Mouse (Mus musculus): ENCODE results near the gene Csrp3.

DNA sequence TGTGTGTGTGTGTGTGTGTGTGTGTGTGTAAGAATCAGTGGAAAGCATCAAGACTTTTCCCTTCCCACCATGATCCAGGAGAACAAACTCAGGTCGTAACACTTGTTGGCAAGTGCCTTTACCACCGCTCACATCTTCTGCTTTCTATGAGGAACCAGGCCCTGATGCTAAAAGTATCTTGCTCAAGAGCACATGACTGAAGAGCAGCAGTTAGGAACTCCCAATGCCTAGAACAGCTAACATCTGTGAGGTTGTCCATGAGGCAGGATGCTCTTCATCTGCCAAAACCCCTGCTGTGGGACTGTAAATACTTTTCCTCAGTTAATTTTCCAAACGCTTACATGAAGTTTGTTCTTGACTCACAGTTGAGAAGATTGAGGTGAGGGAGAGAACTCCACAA is 59.5 kb downstream of the Csrp3 start:
- TF ChIP-seq UBTF (IDR thresholded peaks at IDR 0.05; ENCODE audit: borderline replicate concordance, insufficient read depth, low read depth, low read length), result no peak
- TF ChIP-seq POLR2A (IDR thresholded peaks at IDR 0.05; ENCODE audit: control insufficient read depth in 1 of 2, insufficient read depth in 1 of 2, low read depth in 1 of 2, low read length in 2 of 2, poor library complexity in 1 of 2), result no peak
- TF ChIP-seq CTCF (IDR thresholded peaks at IDR 0.05 in 2 of 3, conservative IDR thresholded peaks at IDR 0.05 in 1 of 3; ENCODE audit: control insufficient read depth in 1 of 3, insufficient read depth in 1 of 3, low read depth in 2 of 3, low read length in 3 of 3, poor library complexity in 1 of 3, severe bottlenecking in 1 of 3), result no peak
- TF ChIP-seq BHLHE40 (IDR thresholded peaks at IDR 0.05; ENCODE audit: borderline replicate concordance, low read depth, low read length), result no peak
- TF ChIP-seq MAFK (IDR thresholded peaks at IDR 0.05; ENCODE audit: borderline replicate concordance, low read depth, low read length), result no peak
- no peak for TF ChIP-seq GABPA (IDR thresholded peaks at IDR 0.05; ENCODE audit: low read depth, low read length)
- TF ChIP-seq NRF1 (IDR thresholded peaks at IDR 0.05; ENCODE audit: insufficient read depth, low read depth, low read length, poor library complexity, severe bottlenecking), result no peak
- no peak for TF ChIP-seq MAX (IDR thresholded peaks at IDR 0.05; ENCODE audit: low read length)
- no peak for TF ChIP-seq KAT2A (conservative IDR thresholded peaks at IDR 0.05; ENCODE audit: low read depth, low read length)
- TF ChIP-seq ZMIZ1 (IDR thresholded peaks at IDR 0.05; ENCODE audit: low read depth, low read length), result no peak
- no peak for TF ChIP-seq MYC (IDR thresholded peaks at IDR 0.05; ENCODE audit: low read depth, low read length)
